Mouse (Mus musculus): ENCODE results near the gene Cabp2. TPM values are rescaled to one million over a fixed set of nuclear protein-coding genes. Genes with fewer than 3 reads are reported as not detected.
"Not testable (repeated sequence)": the region's sequence is repeated elsewhere in the genome, so short reads cannot be mapped to it uniquely, and the experiment has no call there.

Cabp2 gene
- polyA plus RNA-seq, 1 experiment, result not detected

DNA sequence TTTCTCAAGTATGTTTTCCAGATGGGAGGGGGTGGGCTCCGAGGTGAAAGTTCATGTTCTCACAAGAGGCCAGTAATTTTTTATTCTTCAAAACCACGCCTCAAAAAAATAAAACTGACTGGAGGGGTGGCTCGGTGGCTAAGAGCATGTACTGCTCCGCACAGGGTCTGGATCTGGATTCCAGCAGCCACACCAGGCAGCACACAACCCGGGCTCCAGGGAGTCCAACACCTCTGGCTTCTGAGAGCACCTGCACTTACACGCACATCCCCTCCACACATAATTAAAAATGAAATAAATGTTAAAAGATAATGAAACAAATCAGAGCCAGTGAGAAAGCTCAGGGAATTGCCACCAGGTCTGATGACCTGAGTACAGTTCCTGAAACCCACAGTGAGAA lies 15.1 kb upstream of the Cabp2 start:
- TF ChIP-seq POLR2A (IDR thresholded peaks at IDR 0.05; ENCODE audit: extremely low read depth, insufficient read depth, low read length) (no peak), CTCF (IDR thresholded peaks at IDR 0.05; ENCODE audit: extremely low read depth, insufficient read depth, low read length) (no peak)
- no peaks in the 10 kb centered on the region for H3K4me1 ChIP-seq (ENCODE audit: control insufficient read depth, insufficient read depth, low read length)
- H3K27ac ChIP-seq (ENCODE audit: insufficient read depth, low read length), result no peak overlapping the region
- no peak overlapping the region for H3K4me3 ChIP-seq (ENCODE audit: insufficient read depth, low read length)

DNA sequence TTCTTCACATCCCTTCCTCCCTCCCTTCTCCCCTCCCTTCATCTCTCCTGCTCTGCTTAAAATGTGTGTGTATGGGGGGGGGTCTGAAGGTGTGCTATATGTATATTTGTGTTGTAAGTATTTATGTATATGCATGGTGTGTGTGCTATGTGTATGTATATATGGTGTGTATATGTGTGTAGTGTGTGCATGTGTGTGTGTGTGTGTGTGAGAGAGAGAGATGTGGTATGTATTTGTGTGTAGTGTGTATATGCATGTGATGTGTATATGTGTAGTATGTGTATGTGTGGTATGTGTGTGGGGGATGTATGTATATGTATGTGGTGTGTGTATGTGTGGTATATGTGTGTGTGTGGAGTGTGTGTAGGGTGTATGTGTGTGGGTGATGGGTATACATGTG lies 14.5 kb upstream of the Cabp2 start:
- H3K27ac ChIP-seq (ENCODE audit: insufficient read depth, low read length), result no peak overlapping the region
- no peaks in the 10 kb centered on the region for H3K4me1 ChIP-seq (ENCODE audit: control insufficient read depth, insufficient read depth, low read length)
- no peak for TF ChIP-seq CTCF (IDR thresholded peaks at IDR 0.05; ENCODE audit: extremely low read depth, insufficient read depth, low read length)
- no peak for TF ChIP-seq POLR2A (IDR thresholded peaks at IDR 0.05; ENCODE audit: extremely low read depth, insufficient read depth, low read length)
- H3K4me3 ChIP-seq (ENCODE audit: insufficient read depth, low read length), result no peak overlapping the region

DNA sequence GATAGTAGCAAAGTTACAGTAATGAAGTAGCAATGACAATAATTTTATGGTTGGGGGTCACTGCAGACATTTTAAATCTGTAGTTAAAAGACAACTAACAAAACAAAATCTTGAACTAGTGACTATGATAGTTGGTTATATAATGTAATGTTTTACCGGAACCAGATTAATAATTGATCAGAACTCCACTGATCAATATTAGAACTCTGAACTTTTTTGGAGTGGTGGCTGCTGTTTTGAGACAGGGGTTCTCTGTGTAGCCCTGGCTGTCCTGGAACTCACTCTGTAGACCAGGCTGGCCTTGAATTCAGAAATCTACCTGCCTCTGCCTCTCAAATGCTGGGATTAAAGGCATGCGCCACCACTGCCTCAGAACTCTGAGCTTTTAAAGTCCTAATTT lies 13.1 kb upstream of the Cabp2 start:
- not testable (repeated sequence) for H3K4me1 ChIP-seq (ENCODE audit: control insufficient read depth, insufficient read depth, low read length); H3K27ac ChIP-seq (ENCODE audit: insufficient read depth, low read length); H3K4me3 ChIP-seq (ENCODE audit: insufficient read depth, low read length)

DNA sequence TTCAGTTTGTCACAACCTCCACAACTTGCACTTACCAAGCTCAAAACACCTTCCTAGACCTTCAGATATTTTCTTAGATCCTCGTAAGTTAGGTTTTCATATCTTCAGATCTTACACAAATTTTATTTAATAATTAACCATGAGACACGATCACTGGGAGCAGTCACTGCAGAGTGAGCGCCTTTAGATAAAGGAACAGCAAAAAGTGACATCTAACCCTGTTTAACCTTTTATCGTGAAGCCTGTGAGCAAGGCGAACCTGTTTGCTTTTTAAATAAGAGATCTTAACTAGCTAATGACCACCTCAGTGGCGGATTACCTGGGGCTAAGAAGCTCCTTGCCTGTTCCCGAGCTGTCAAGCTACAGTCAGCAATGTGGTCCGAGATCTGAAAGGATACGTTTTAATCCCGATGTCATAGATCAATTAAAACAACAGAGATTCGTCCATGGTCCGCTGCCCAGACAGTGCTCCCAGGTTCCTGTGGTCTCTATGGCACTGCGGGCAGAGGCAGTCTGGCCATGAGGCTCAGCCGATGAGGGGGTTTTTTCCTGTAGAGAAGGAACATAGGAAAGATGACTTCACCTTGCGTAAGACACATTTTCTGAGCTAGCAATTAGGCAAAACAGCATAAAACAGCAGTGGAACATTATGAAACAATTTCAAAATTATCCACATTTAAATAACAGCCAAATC lies 12.5 kb upstream of the Cabp2 start:
- no peaks in the 10 kb centered on the region for H3K4me1 ChIP-seq (ENCODE audit: control insufficient read depth, insufficient read depth, low read length)
- no peak overlapping the region for H3K27ac ChIP-seq (ENCODE audit: insufficient read depth, low read length)
- TF ChIP-seq POLR2A (IDR thresholded peaks at IDR 0.05; ENCODE audit: extremely low read depth, insufficient read depth, low read length), result no peak
- TF ChIP-seq CTCF (IDR thresholded peaks at IDR 0.05; ENCODE audit: extremely low read depth, insufficient read depth, low read length), result no peak
- H3K4me3 ChIP-seq (ENCODE audit: insufficient read depth, low read length), result no peak overlapping the region

DNA sequence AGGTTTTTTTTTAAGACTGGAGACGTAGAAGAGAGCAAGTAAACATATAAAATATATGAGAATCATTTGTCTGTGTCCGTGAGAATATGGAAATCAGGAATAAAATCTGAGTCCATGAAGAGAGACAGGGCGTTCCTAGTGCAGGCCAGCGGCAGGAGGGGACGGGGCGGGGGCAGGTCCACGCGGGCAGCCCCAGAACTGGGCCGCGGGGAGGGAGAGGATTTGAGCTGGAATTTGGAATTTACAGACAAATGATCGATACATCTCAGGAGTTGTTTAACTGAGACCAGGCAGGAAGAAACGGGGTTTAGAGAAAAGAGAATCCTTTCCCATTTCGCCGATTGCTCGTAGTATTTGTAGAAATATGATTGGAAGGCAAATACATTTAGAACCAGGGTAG lies 11.1 kb upstream of the Cabp2 start:
- H3K27ac ChIP-seq (ENCODE audit: insufficient read depth, low read length), result no peak overlapping the region
- TF ChIP-seq POLR2A (IDR thresholded peaks at IDR 0.05; ENCODE audit: extremely low read depth, insufficient read depth, low read length) (no peak), CTCF (IDR thresholded peaks at IDR 0.05; ENCODE audit: extremely low read depth, insufficient read depth, low read length) (no peak)
- no peak overlapping the region for H3K4me3 ChIP-seq (ENCODE audit: insufficient read depth, low read length)
- no peaks in the 10 kb centered on the region for H3K4me1 ChIP-seq (ENCODE audit: control insufficient read depth, insufficient read depth, low read length)

DNA sequence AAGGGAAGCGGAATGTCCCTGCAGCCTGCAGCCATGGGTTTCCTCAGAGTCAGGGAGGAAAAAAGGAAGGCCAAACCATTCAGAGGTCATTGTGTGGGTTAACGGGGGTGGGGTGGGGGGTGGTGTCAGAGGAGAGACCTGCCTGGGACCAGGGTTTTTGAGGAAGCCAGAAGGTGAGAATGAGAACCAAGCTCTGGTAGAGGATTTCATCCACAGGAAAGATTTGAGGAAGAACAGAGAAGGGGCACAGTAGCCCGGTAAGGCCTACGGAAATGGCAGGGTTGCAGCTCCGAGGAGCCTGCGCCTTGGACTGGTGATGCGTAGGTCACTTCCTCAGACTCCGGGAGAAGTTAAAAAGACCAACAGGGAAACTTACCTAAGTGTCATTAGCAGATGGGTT lies 10.6 kb upstream of the Cabp2 start:
- TF ChIP-seq CTCF (IDR thresholded peaks at IDR 0.05; ENCODE audit: extremely low read depth, insufficient read depth, low read length), result no peak
- TF ChIP-seq POLR2A (IDR thresholded peaks at IDR 0.05; ENCODE audit: extremely low read depth, insufficient read depth, low read length), result no peak
- no peak overlapping the region for H3K4me3 ChIP-seq (ENCODE audit: insufficient read depth, low read length)
- no peak overlapping the region for H3K27ac ChIP-seq (ENCODE audit: insufficient read depth, low read length)
- H3K4me1 ChIP-seq (ENCODE audit: control insufficient read depth, insufficient read depth, low read length), result no peaks in the 10 kb centered on the region

DNA sequence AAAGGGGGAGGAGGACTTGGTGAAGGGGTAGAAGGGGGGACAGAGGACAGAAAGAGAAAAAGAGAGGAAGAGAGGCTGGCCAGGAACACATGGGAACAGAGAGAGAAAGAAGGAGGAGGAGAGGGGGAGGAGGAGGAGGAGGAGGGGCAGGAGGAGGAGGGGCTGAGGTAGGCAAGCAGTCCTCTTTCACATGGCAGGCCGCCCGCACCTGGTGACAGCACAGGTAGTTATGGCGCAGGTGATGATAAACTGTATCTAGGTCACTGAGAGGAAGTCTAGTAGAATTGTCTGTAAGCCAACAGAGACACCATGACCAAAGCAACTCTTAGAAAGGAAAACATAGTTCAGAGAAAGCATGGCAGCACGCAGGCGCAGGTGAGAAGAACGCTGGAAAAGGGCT lies 10.0 kb upstream of the Cabp2 start:
- no peak overlapping the region for H3K4me3 ChIP-seq (ENCODE audit: insufficient read depth, low read length)
- no peak for TF ChIP-seq CTCF (IDR thresholded peaks at IDR 0.05; ENCODE audit: extremely low read depth, insufficient read depth, low read length)
- no peak overlapping the region for H3K27ac ChIP-seq (ENCODE audit: insufficient read depth, low read length)
- no peaks in the 10 kb centered on the region for H3K4me1 ChIP-seq (ENCODE audit: control insufficient read depth, insufficient read depth, low read length)

DNA sequence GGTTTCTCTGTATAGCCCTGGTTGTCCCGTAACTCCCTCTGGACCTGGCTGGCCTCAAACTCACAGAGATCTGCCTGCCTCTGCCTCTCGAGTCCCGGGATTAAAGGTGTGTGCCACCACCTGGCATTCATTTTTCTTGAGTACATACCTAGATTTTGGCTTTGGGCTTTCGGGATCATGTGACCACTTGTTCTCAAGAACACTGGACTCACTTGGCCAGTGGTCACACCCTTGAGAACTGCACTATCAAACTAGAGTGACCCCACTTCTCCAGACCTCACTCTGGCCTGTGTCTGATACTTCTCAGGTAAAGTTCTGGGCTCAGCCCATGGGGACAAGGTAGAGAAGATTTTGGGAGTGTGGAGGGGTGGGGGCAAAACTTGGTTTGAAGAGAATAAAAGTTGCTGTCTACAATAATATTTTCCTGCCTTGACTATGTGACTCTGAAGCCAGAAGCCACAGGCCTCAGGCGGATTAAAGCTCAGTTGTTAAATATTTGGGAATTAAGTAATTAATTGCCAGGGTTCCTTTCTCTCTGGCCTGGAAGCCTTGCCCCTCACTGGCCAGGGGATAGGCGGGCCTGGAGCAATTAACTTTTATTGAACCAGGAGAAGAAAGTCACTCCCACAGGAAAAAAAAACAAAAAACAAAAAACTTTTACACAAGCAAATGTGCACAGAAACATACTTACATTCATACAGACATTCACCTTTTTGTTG lies 8.5 kb upstream of the Cabp2 start:
- Histone ChIP-seq H3K27ac (ENCODE audit: insufficient read depth, low read length) (no peak overlapping the region), H3K4me3 (ENCODE audit: insufficient read depth, low read length) (no peak overlapping the region), H3K4me1 (ENCODE audit: control insufficient read depth, insufficient read depth, low read length) (no peaks in the 10 kb centered on the region)
- TF ChIP-seq POLR2A (IDR thresholded peaks at IDR 0.05; ENCODE audit: extremely low read depth, insufficient read depth, low read length), result no peak
- TF ChIP-seq CTCF (IDR thresholded peaks at IDR 0.05; ENCODE audit: extremely low read depth, insufficient read depth, low read length), result no peak

DNA sequence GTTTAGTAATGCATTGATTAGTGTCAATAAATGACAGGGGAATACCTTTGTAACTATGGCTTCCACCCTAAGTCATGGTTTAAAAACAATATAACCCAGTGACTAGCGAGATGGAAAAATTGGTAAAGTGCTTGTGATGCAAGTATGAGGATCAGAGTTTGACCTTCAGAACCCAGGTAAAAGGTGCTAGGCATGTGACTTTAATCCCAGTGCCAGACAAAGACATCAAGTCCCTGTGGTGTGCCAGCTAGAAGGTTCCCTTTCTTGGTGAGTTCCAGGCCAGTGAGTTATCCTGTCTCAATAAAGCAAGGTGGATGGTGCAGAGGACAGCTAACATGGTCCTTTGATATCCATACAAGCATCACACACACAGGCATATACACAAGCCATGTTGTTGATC lies 5.8 kb upstream of the Cabp2 start:
- Histone ChIP-seq H3K27ac (ENCODE audit: insufficient read depth, low read length) (no peak overlapping the region), H3K4me3 (ENCODE audit: insufficient read depth, low read length) (no peak overlapping the region), H3K4me1 (ENCODE audit: control insufficient read depth, insufficient read depth, low read length) (no peaks in the 10 kb centered on the region)
- TF ChIP-seq CTCF (IDR thresholded peaks at IDR 0.05; ENCODE audit: extremely low read depth, insufficient read depth, low read length) (no peak), POLR2A (IDR thresholded peaks at IDR 0.05; ENCODE audit: extremely low read depth, insufficient read depth, low read length) (no peak)

DNA sequence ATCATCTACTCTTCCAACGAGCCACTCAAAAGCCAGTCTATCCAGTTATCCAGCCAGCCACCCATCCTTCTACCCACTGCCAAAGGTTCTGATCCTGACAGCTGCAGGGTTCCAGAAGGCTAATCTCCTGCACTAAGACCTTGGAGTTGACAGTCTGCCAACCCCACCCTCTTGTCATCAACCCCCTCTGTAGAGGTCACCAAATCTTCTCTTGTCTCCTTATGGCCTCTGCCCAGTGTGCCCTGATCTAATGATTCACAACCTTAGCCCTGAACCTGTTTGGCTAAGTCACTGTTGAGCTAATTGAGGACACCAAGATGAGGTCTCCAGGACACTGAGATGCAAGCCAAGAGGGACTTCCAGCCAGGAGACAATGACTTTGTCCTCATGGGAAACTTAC lies 1.8 kb upstream of the Cabp2 start:
- no peaks in the 10 kb centered on the region for H3K4me1 ChIP-seq (ENCODE audit: control insufficient read depth, insufficient read depth, low read length)
- H3K27ac ChIP-seq (ENCODE audit: insufficient read depth, low read length), result no peak overlapping the region
- H3K4me3 ChIP-seq (ENCODE audit: insufficient read depth, low read length), result no peak overlapping the region
- TF ChIP-seq CTCF (IDR thresholded peaks at IDR 0.05; ENCODE audit: extremely low read depth, insufficient read depth, low read length) (no peak), POLR2A (IDR thresholded peaks at IDR 0.05; ENCODE audit: extremely low read depth, insufficient read depth, low read length) (no peak)
